11 mouse cellular contexts compared by ENCODE assay signal in the genomic region with DNA sequence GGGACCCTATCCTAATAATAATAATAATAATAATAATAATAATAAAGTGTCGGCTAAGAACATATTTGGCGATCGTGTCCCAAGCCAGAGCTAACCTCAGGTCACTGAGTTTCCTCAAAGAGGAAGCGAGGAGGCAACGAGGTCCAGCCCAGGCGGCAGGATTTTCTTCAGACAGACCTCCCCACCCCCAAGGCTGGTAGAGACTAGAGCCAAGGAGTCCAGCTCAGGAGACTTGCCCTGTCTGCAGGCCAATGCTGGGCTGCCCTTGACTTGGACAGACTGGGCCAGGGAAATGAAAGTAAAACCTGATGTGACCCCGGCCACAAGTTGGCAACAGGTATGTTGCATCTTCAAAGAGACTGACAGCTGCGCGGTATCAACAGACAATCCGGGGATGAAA. TPM values are rescaled to one million over a fixed set of nuclear protein-coding genes. Genes with fewer than 3 reads are reported as not detected.
DNase-seq lines count a peak whose midpoint lies in the region; ATAC-seq and TF ChIP-seq lines count a peak whose summit lies in the region.
"Had no signal": no experiment of that assay in that cellular context is flagged by ENCODE, and none has a peak within 500 bp of the region (broad histone marks: within the 10 kb centered on the region; RNA-seq: fewer than 3 reads in every experiment).

No protein-coding gene starts in this region.

- WGBS in heart, embryonic 14.5 days = 64% methylated on average over 10 of the region's 10 CpGs
- 62% methylated on average over 10 of the region's 10 CpGs for WGBS in lung, postnatal 0 days
- 59% methylated on average over 10 of the region's 10 CpGs for WGBS in embryonic facial prominence, embryonic 13.5 days
- 40% methylated on average over 10 of the region's 10 CpGs for WGBS in liver, embryonic 15.5 days (ENCODE audit: insufficient replicate concordance)
- 61% methylated on average over 10 of the region's 10 CpGs for WGBS in forebrain, embryonic 12.5 days

- peak overlapping the region; percentile 51; the same call in 1 of the 2 replicates for H3K9ac ChIP-seq in heart, embryonic 14.5 days (ENCODE audit: low read length)
- H3K9ac ChIP-seq in lung, postnatal 0 days (replicated peaks; ENCODE audit: low read depth) = no peak overlapping the region
- no peak overlapping the region for H3K9ac ChIP-seq in embryonic facial prominence, embryonic 13.5 days
- no peak overlapping the region for H3K9ac ChIP-seq in liver, embryonic 15.5 days
- no peak overlapping the region for H3K9ac ChIP-seq in forebrain, embryonic 12.5 days
- H3K9ac ChIP-seq: midbrain, embryonic 15.5 days had no signal

- no peaks in the 10 kb centered on the region for H3K9me3 ChIP-seq in heart, embryonic 14.5 days (ENCODE audit: control insufficient read depth, low read length)
- no peaks in the 10 kb centered on the region for H3K9me3 ChIP-seq in lung, postnatal 0 days (ENCODE audit: low read length)
- H3K9me3 ChIP-seq in embryonic facial prominence, embryonic 13.5 days = no peaks in the 10 kb centered on the region
- H3K9me3 ChIP-seq in liver, embryonic 15.5 days (replicated peaks) = no peaks in the 10 kb centered on the region
- H3K9me3 ChIP-seq in forebrain, embryonic 12.5 days = no peaks in the 10 kb centered on the region
- H3K9me3 ChIP-seq: midbrain, embryonic 15.5 days had no signal

- H3K27ac ChIP-seq in heart, embryonic 14.5 days (replicated peaks in 1 of 2; ENCODE audit: control insufficient read depth in 1 of 2, insufficient read depth in 1 of 2, low read depth in 2 of 2, low read length in 2 of 2) = no peak overlapping the region
- no peak overlapping the region for H3K27ac ChIP-seq in lung, postnatal 0 days (ENCODE audit: low read length)
- H3K27ac ChIP-seq in embryonic facial prominence, embryonic 13.5 days = no peak overlapping the region
- H3K27ac ChIP-seq in liver, embryonic 15.5 days (replicated peaks) = no peak overlapping the region
- no peak overlapping the region for H3K27ac ChIP-seq in forebrain, embryonic 12.5 days
- H3K27ac ChIP-seq: midbrain, embryonic 15.5 days had no signal

- no peak for TF ChIP-seq CTCF in lung, postnatal 0 days (IDR thresholded peaks at IDR 0.05)

- H3K27me3 ChIP-seq in heart, embryonic 14.5 days (ENCODE audit: control insufficient read depth, insufficient read depth, low read length) = peaks cover 14% of the 10 kb centered on the region; the same call in 1 of the 2 replicates
- H3K27me3 ChIP-seq in lung, postnatal 0 days (replicated peaks; ENCODE audit: insufficient read depth, low read length) = 0 out of 2 replicates have a peak, but pooled peaks cover 6% of the 10 kb centered on the region
- peaks cover 69% of the 10 kb centered on the region for H3K27me3 ChIP-seq in embryonic facial prominence, embryonic 13.5 days
- peaks cover 86% of the 10 kb centered on the region for H3K27me3 ChIP-seq in liver, embryonic 15.5 days
- peaks cover 68% of the 10 kb centered on the region for H3K27me3 ChIP-seq in forebrain, embryonic 12.5 days

- H3K4me3 ChIP-seq in heart, embryonic 14.5 days (ENCODE audit: control insufficient read depth in 1 of 2, insufficient read depth in 1 of 2, low read depth in 1 of 2, low read length in 2 of 2) = peak overlapping the region in 1 of 2 experiments; percentile 55; a peak in 1 of 4 replicates
- H3K4me3 ChIP-seq in lung, postnatal 0 days (ENCODE audit: low read depth, low read length) = peak overlapping the region; percentile 12
- peak overlapping the region; percentile 18; the same call in 1 of the 2 replicates for H3K4me3 ChIP-seq in embryonic facial prominence, embryonic 13.5 days
- H3K4me3 ChIP-seq in liver, embryonic 15.5 days (replicated peaks) = 0 out of 2 replicates have a peak overlapping the region, but pooled peaks have one; percentile 16
- no peak overlapping the region for H3K4me3 ChIP-seq in forebrain, embryonic 12.5 days (replicated peaks)

- H3K4me1 ChIP-seq in heart, embryonic 14.5 days (ENCODE audit: control insufficient read depth in 2 of 2, insufficient read depth in 2 of 2, low read length in 2 of 2) = peaks cover 24 to 35% of the 10 kb centered on the region in 2 experiments
- H3K4me1 ChIP-seq in lung, postnatal 0 days (ENCODE audit: insufficient read depth, low read depth, low read length) = peaks cover 31% of the 10 kb centered on the region; the same call in 1 of the 2 replicates
- H3K4me1 ChIP-seq in embryonic facial prominence, embryonic 13.5 days = peaks cover 47% of the 10 kb centered on the region
- peaks cover 16% of the 10 kb centered on the region for H3K4me1 ChIP-seq in liver, embryonic 15.5 days (replicated peaks)
- peaks cover 43% of the 10 kb centered on the region for H3K4me1 ChIP-seq in forebrain, embryonic 12.5 days

- no peak for TF ChIP-seq EP300 in lung, postnatal 0 days (IDR thresholded peaks at IDR 0.05)

- no peaks in the 10 kb centered on the region for H3K36me3 ChIP-seq in heart, embryonic 14.5 days (ENCODE audit: control insufficient read depth, insufficient read depth, low read length)
- no peaks in the 10 kb centered on the region for H3K36me3 ChIP-seq in lung, postnatal 0 days (ENCODE audit: insufficient read depth, low read length)
- H3K36me3 ChIP-seq in embryonic facial prominence, embryonic 13.5 days = no peaks in the 10 kb centered on the region
- H3K36me3 ChIP-seq in liver, embryonic 15.5 days (replicated peaks) = no peaks in the 10 kb centered on the region
- H3K36me3 ChIP-seq in forebrain, embryonic 12.5 days (replicated peaks) = no peaks in the 10 kb centered on the region
- H3K36me3 ChIP-seq: midbrain, embryonic 15.5 days had no signal

- ATAC-seq in heart, embryonic 14.5 days (ENCODE audit: insufficient number of reproducible peaks, insufficient read depth, low FRiP score, low read depth) = no peak
- ATAC-seq in lung, postnatal 0 days = no peak
- ATAC-seq in embryonic facial prominence, embryonic 13.5 days (ENCODE audit: insufficient number of reproducible peaks, insufficient read depth, low FRiP score, low TSS enrichment, low read depth) = no peak
- 0 out of 2 replicates have a peak, but pooled peaks have one; percentile 14 for ATAC-seq in liver, embryonic 15.5 days (ENCODE audit: insufficient read depth)
- ATAC-seq in forebrain, embryonic 12.5 days (ENCODE audit: low FRiP score) = no peak
- ATAC-seq: midbrain, embryonic 15.5 days had no signal

- peak overlapping the region; percentile 90 for H3K4me2 ChIP-seq in heart, embryonic 14.5 days (ENCODE audit: low read length)
- peak overlapping the region; percentile 87 for H3K4me2 ChIP-seq in lung, postnatal 0 days (replicated peaks; ENCODE audit: low read depth, low read length)
- peak overlapping the region; percentile 41; the same call in 1 of the 2 replicates for H3K4me2 ChIP-seq in embryonic facial prominence, embryonic 13.5 days
- peak overlapping the region; percentile 64 for H3K4me2 ChIP-seq in liver, embryonic 15.5 days
- no peak overlapping the region for H3K4me2 ChIP-seq in forebrain, embryonic 12.5 days

- no peak for DNase-seq in heart, postnatal 4 days
- DNase-seq in lung, postnatal 0 days (ENCODE audit: low spot score) = no peak
- no peak for DNase-seq in lung, postnatal 36 days
- DNase-seq in frontal cortex, postnatal 14 days (ENCODE audit: low spot score in 2 of 2) = no peak
- DNase-seq: cerebellum, adult 2 months; left cerebral cortex, postnatal 4 days had no signal

RNA-seq across cellular contexts. Expression of a gene that starts 2.0 kb away (rescaled TPM):
- polyA plus RNA-seq in heart, embryonic 14.5 days (2014; fragmentation: Nextera tagmentation; extraction: Ambion mirVana) = 13.7 and 15.3 TPM in 2 replicates
- 10 to 100 TPM; 17.1 to 18.2 TPM for total RNA-seq in heart, postnatal 4 days (2021)
- 4.8 and 7.8 TPM in 2 replicates for polyA plus RNA-seq in lung, postnatal 0 days (2015; fragmentation: Nextera tagmentation; extraction: Ambion mirVana)
- 2.9 TPM in 2 replicates for polyA plus RNA-seq in embryonic facial prominence, embryonic 13.5 days (2015; fragmentation: Nextera tagmentation; extraction: Ambion mirVana)
- polyA plus RNA-seq in liver, embryonic 15.5 days (2015; fragmentation: Nextera tagmentation; extraction: Ambion mirVana) = 2.2 and 2.7 TPM in 2 replicates
- 3.0 and 3.1 TPM in 2 replicates for polyA plus RNA-seq in forebrain, embryonic 12.5 days (2016; fragmentation: Nextera tagmentation; extraction: Ambion mirVana)

RNA-seq across cellular contexts. Expression of a gene that starts 10.8 kb away (rescaled TPM):
- polyA plus RNA-seq in heart, embryonic 14.5 days (2014; fragmentation: Nextera tagmentation; extraction: Ambion mirVana) = 37.1 and 38.4 TPM in 2 replicates
- total RNA-seq in heart, postnatal 4 days (2021) = 10 to 100 TPM; 68.4 to 70.1 TPM
- polyA plus RNA-seq in lung, postnatal 0 days (2015; fragmentation: Nextera tagmentation; extraction: Ambion mirVana) = 23.3 and 25.7 TPM in 2 replicates
- polyA plus RNA-seq in embryonic facial prominence, embryonic 13.5 days (2015; fragmentation: Nextera tagmentation; extraction: Ambion mirVana) = 29.9 and 31.6 TPM in 2 replicates
- 5.3 and 7.1 TPM in 2 replicates for polyA plus RNA-seq in liver, embryonic 15.5 days (2015; fragmentation: Nextera tagmentation; extraction: Ambion mirVana)
- 62.2 and 63.3 TPM in 2 replicates for polyA plus RNA-seq in forebrain, embryonic 12.5 days (2016; fragmentation: Nextera tagmentation; extraction: Ambion mirVana)
